Comparison of ENCODE assay signal across 25 mouse cellular contexts in the genomic region with DNA sequence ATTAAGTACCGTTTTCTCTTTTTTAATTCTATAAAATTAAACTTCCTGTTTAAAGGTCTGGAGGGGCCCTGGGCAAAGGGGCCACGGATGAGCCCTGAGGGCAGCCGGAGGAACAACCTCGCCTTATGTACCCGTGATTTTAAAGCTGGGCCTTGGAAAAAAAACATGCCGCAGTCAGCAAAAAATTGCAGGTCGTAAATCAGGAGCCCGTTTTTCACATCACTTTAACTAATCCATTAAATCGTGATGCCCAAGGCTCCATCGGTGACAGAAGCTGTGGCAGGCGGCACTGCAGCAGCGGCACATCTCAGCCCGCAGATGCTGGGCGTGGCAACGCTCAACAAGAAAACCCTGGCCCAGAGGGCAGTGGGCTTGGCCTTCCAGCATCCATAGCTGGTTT.
DNase-seq lines count a peak whose midpoint lies in the region; ATAC-seq and TF ChIP-seq lines count a peak whose summit lies in the region.
"Had no signal": no experiment of that assay in that cellular context is flagged by ENCODE, and none has a peak within 500 bp of the region (broad histone marks: within the 10 kb centered on the region; RNA-seq: fewer than 3 reads in every experiment).

No protein-coding gene starts in this region.

- WGBS in midbrain, embryonic 14.5 days: 75% methylated on average over 15 of the region's 15 CpGs
- WGBS in midbrain, embryonic 15.5 days: 77% methylated on average over 15 of the region's 15 CpGs
- 4% methylated on average over 15 of the region's 15 CpGs for WGBS in limb, embryonic 13.5 days
- WGBS in kidney, embryonic 14.5 days: 40% methylated on average over 15 of the region's 15 CpGs

- H3K4me3 ChIP-seq in midbrain, embryonic 14.5 days (replicated peaks; ENCODE audit: low read depth, low read length): no peak overlapping the region
- H3K4me3 ChIP-seq in midbrain, embryonic 15.5 days: no peak overlapping the region
- H3K4me3 ChIP-seq in limb, embryonic 13.5 days: 0 out of 2 replicates have a peak overlapping the region, but pooled peaks have one; percentile 2
- H3K4me3 ChIP-seq in kidney, embryonic 14.5 days (ENCODE audit: low read length): no peak overlapping the region
- H3K4me3 ChIP-seq: embryonic facial prominence, embryonic 10.5 days; forebrain, embryonic 12.5 days; hindbrain, embryonic 10.5 days; left cerebral cortex, adult 2 months; megakaryocyte, embryonic 14.5 days had no signal

- no peaks in the 10 kb centered on the region for H3K4me1 ChIP-seq in midbrain, embryonic 14.5 days (ENCODE audit: control insufficient read depth, insufficient read depth, low read length)
- H3K4me1 ChIP-seq in midbrain, embryonic 15.5 days: no peaks in the 10 kb centered on the region
- peaks cover 78% of the 10 kb centered on the region for H3K4me1 ChIP-seq in limb, embryonic 13.5 days
- peaks cover 16% of the 10 kb centered on the region; the same call in 1 of the 2 replicates for H3K4me1 ChIP-seq in kidney, embryonic 14.5 days (ENCODE audit: control insufficient read depth, insufficient read depth, low read length)

- no peak for TF ChIP-seq POLR2A in brain, embryonic 14.5 days (IDR thresholded peaks at IDR 0.05; ENCODE audit: borderline replicate concordance, extremely low read depth, insufficient read depth, insufficient read length, poor library complexity, severe bottlenecking)

- H3K27me3 ChIP-seq in midbrain, embryonic 14.5 days (ENCODE audit: control insufficient read depth, insufficient read depth, low read length): no peaks in the 10 kb centered on the region
- no peaks in the 10 kb centered on the region for H3K27me3 ChIP-seq in midbrain, embryonic 15.5 days (replicated peaks)
- H3K27me3 ChIP-seq in limb, embryonic 13.5 days: peaks cover 27% of the 10 kb centered on the region
- H3K27me3 ChIP-seq in kidney, embryonic 14.5 days (ENCODE audit: control insufficient read depth, insufficient read depth, low read length): no peaks in the 10 kb centered on the region; the same call in 1 of the 2 replicates

- no peaks in the 10 kb centered on the region for H3K9me3 ChIP-seq in midbrain, embryonic 14.5 days (ENCODE audit: control insufficient read depth, low read length)
- no peaks in the 10 kb centered on the region for H3K9me3 ChIP-seq in midbrain, embryonic 15.5 days
- H3K9me3 ChIP-seq in limb, embryonic 13.5 days: no peaks in the 10 kb centered on the region
- H3K9me3 ChIP-seq in kidney, embryonic 14.5 days (ENCODE audit: control insufficient read depth, low read length): no peaks in the 10 kb centered on the region
- H3K9me3 ChIP-seq: embryonic facial prominence, embryonic 10.5 days; forebrain, embryonic 12.5 days; hindbrain, embryonic 10.5 days; megakaryocyte, embryonic 14.5 days had no signal

- peak; percentile 26 for DNase-seq in midbrain, embryonic 14.5 days
- peak; percentile 31 for DNase-seq in brain, embryonic 14.5 days (ENCODE audit: low read depth)
- no peak for DNase-seq in heart, postnatal 4 days
- no peak for DNase-seq in lung, postnatal 36 days
- DNase-seq: adrenal gland, postnatal 10 days; cerebellum, adult 11-12 months; cerebellum, postnatal 25 days; gastrocnemius, postnatal 25 days; kidney, adult 8-10 months; lung, adult 18-20 months; lung, postnatal 14 days; right cerebral cortex, postnatal 14 days; spleen, adult 18-20 months; thymus, postnatal 4 days had no signal

- ATAC-seq in midbrain, embryonic 14.5 days (ENCODE audit: low FRiP score, low TSS enrichment): no peak
- ATAC-seq in midbrain, embryonic 15.5 days (replicated peaks): no peak
- ATAC-seq in limb, embryonic 13.5 days (ENCODE audit: low FRiP score, low read depth): peak; percentile 45; the same call in 1 of the 2 replicates
- no peak for ATAC-seq in kidney, embryonic 14.5 days (ENCODE audit: low FRiP score, low TSS enrichment)
- ATAC-seq: activated CD4-positive, CD25-positive, alpha-beta regulatory T cell, adult 4 months; inflammation-experienced regulatory T-cells, adult 6 months; Patski had no signal

- TF ChIP-seq CTCF in brain, embryonic 14.5 days (IDR thresholded peaks at IDR 0.05; ENCODE audit: borderline replicate concordance, extremely low read depth, insufficient read depth, insufficient read length): no peak

- H3K36me3 ChIP-seq in midbrain, embryonic 14.5 days (ENCODE audit: control insufficient read depth, insufficient read depth, low read length): no peaks in the 10 kb centered on the region
- H3K36me3 ChIP-seq in midbrain, embryonic 15.5 days (replicated peaks): no peaks in the 10 kb centered on the region
- no peaks in the 10 kb centered on the region for H3K36me3 ChIP-seq in limb, embryonic 13.5 days
- no peaks in the 10 kb centered on the region for H3K36me3 ChIP-seq in kidney, embryonic 14.5 days (ENCODE audit: control insufficient read depth, insufficient read depth, low read length)
- H3K36me3 ChIP-seq: embryonic facial prominence, embryonic 10.5 days; forebrain, embryonic 12.5 days; hindbrain, embryonic 10.5 days had no signal

- no peak overlapping the region for H3K9ac ChIP-seq in midbrain, embryonic 14.5 days (replicated peaks; ENCODE audit: low read length)
- no peak overlapping the region for H3K9ac ChIP-seq in midbrain, embryonic 15.5 days
- no peak overlapping the region for H3K9ac ChIP-seq in limb, embryonic 13.5 days
- no peak overlapping the region for H3K9ac ChIP-seq in kidney, embryonic 14.5 days (ENCODE audit: low read depth, low read length)
- H3K9ac ChIP-seq: forebrain, embryonic 12.5 days had no signal

- H3K4me2 ChIP-seq in midbrain, embryonic 14.5 days (ENCODE audit: low read length): no peak overlapping the region
- no peak overlapping the region for H3K4me2 ChIP-seq in midbrain, embryonic 15.5 days
- peak overlapping the region; percentile 36 for H3K4me2 ChIP-seq in limb, embryonic 13.5 days (replicated peaks)
- no peak overlapping the region for H3K4me2 ChIP-seq in kidney, embryonic 14.5 days (replicated peaks; ENCODE audit: low read depth, low read length)
- H3K4me2 ChIP-seq: forebrain, embryonic 12.5 days had no signal

- no peak overlapping the region for H3K27ac ChIP-seq in midbrain, embryonic 14.5 days (replicated peaks; ENCODE audit: low read depth, low read length)
- no peak overlapping the region for H3K27ac ChIP-seq in midbrain, embryonic 15.5 days
- peak overlapping the region; percentile 83 for H3K27ac ChIP-seq in limb, embryonic 13.5 days
- H3K27ac ChIP-seq in kidney, embryonic 14.5 days (ENCODE audit: low read depth, low read length): no peak overlapping the region
- H3K27ac ChIP-seq: embryonic facial prominence, embryonic 10.5 days; forebrain, embryonic 12.5 days; hindbrain, embryonic 10.5 days; left cerebral cortex, adult 2 months had no signal

Comparison
In these comparisons a context has a peak if more than half of its experiments do, and no peak if none do; other contexts are left out.
1. DNase-seq: peak in midbrain, embryonic 14.5 days (single experiment) and brain, embryonic 14.5 days (single experiment); none in heart, postnatal 4 days (single experiment) and lung, postnatal 36 days (single experiment).